Mouse (Mus musculus) ES-E14 (cell line): Measurements from ENCODE around the gene Hmgb3. TPM values are rescaled to one million over a fixed set of nuclear protein-coding genes. Genes with fewer than 3 reads are reported as not detected.

Experiments
- DNase-seq: peaks from one replicate; pipeline ENCODE4 v3.0.0-alpha.2; 2013; ENCODE audit warnings: low read depth, low spot score
- H3K27ac ChIP-seq: 2 replicates; pipeline ENCODE4 v1.5.1; 2012; ENCODE audit warnings: low read depth, mild to moderate bottlenecking, low read length, moderate library complexity, mixed read lengths; ENCODE audit not compliant: poor library complexity, insufficient read depth, severe bottlenecking
- H3K36me3 ChIP-seq: 2 replicates; pipeline ENCODE4 v1.6.1; 2012; ENCODE audit warnings: mild to moderate bottlenecking, low read length, moderate library complexity, mixed read lengths; ENCODE audit not compliant: control insufficient read depth, poor library complexity, insufficient read depth, severe bottlenecking
- H3K4me1 ChIP-seq, 2 experiments: fragments of 150-350 bp in 1 of 2; sonication (generic) in 1 of 2; 2 replicates each; pipeline ENCODE4 v1.6.1; 2012; ENCODE audit warnings: low read length in 2 of 2, mild to moderate bottlenecking in 1 of 2, mixed read lengths in 1 of 2; ENCODE audit not compliant: control insufficient read depth in 2 of 2, insufficient read depth in 2 of 2, poor library complexity in 1 of 2
- H3K4me3 ChIP-seq, 2 experiments: fragments of 150-350 bp in 1 of 2; sonication (generic) in 1 of 2; 2 replicates each; pipeline ENCODE4 v1.5.1; 2012; ENCODE audit warnings: low read length in 2 of 2, low read depth in 1 of 2, mild to moderate bottlenecking in 1 of 2, mixed read lengths in 1 of 2; ENCODE audit not compliant: insufficient read depth in 1 of 2, poor library complexity in 1 of 2, severe bottlenecking in 1 of 2
- H3K9ac ChIP-seq: 2 replicates; pipeline ENCODE4 v1.6.1; 2012; ENCODE audit warnings: low read depth, mild to moderate bottlenecking, low read length, mixed read lengths; ENCODE audit not compliant: poor library complexity, insufficient read depth, severe bottlenecking
- H3K9me3 ChIP-seq: fragments of 150-350 bp; sonication (generic); 2 replicates; pipeline ENCODE4 v1.6.1; 2012; ENCODE audit warnings: low read depth, mild to moderate bottlenecking, low read length; ENCODE audit not compliant: control insufficient read depth, insufficient read depth
- CHD2 ChIP-seq: IDR thresholded peaks from 2 replicates; pipeline ENCODE4 v1.6.1; 2014; ENCODE audit warnings: mild to moderate bottlenecking, low read depth, low read length, inconsistent platforms
- HCFC1 ChIP-seq: IDR thresholded peaks from 2 replicates; pipeline ENCODE4 v1.6.1; 2012; ENCODE audit warnings: low read length, inconsistent platforms, borderline replicate concordance; ENCODE audit not compliant: insufficient read depth
- MAFK ChIP-seq: IDR thresholded peaks from 2 replicates; pipeline ENCODE4 v1.6.1; 2014; ENCODE audit warnings: mild to moderate bottlenecking, low read depth, low read length, inconsistent platforms; ENCODE audit not compliant: insufficient read depth
- ZC3H11A ChIP-seq: IDR thresholded peaks from 2 replicates; pipeline ENCODE4 v1.6.1; 2012; ENCODE audit warnings: low read depth, mild to moderate bottlenecking, inconsistent platforms, low read length, borderline replicate concordance
- ZNF384 ChIP-seq: IDR thresholded peaks from 2 replicates; pipeline ENCODE4 v1.6.1; 2012; ENCODE audit warnings: low read depth, low read length, inconsistent platforms
- in situ Hi-C, 2 experiments: fragments of 600-800 bp; cut with MboI; formaldehyde crosslinking; loops; one replicate each; pipeline ENCODE4 v1.15.1; 2025; ENCODE audit warnings: low sequenced_read_pairs in 2 of 2, inconsistent platforms in 1 of 2; ENCODE audit not compliant: unreplicated experiment in 2 of 2
- total RNA-seq: library from RNA; depleted of rRNA; stranded (reverse); fragments of 300-350 nt; gene quantifications from 2 replicates; pipeline ENCODE4 v1.2.3, GENCODE M21; 2012

The Hmgb3 gene
- total RNA-seq, 1 experiment = 24.1 TPM

- TF ChIP-seq ZC3H11A (no peak), HCFC1 (no peak), MAFK (no peak), ZNF384 (no peak), CHD2 (no peak)
- Histone ChIP-seq H3K27ac (no peak overlapping the region), H3K4me3 (no peak overlapping the region), H3K36me3 (no peaks in the 10 kb centered on the region), H3K9me3 (no peaks in the 10 kb centered on the region), H3K4me1 (no peaks in the 10 kb centered on the region), H3K9ac (no peak overlapping the region)
- in situ Hi-C loops = no loop called here
- no peak for DNase-seq
These were observed 10.6 kb upstream of the Hmgb3 start for GRCm38 (mm10) chrX:71545163-71545562.

DNA sequence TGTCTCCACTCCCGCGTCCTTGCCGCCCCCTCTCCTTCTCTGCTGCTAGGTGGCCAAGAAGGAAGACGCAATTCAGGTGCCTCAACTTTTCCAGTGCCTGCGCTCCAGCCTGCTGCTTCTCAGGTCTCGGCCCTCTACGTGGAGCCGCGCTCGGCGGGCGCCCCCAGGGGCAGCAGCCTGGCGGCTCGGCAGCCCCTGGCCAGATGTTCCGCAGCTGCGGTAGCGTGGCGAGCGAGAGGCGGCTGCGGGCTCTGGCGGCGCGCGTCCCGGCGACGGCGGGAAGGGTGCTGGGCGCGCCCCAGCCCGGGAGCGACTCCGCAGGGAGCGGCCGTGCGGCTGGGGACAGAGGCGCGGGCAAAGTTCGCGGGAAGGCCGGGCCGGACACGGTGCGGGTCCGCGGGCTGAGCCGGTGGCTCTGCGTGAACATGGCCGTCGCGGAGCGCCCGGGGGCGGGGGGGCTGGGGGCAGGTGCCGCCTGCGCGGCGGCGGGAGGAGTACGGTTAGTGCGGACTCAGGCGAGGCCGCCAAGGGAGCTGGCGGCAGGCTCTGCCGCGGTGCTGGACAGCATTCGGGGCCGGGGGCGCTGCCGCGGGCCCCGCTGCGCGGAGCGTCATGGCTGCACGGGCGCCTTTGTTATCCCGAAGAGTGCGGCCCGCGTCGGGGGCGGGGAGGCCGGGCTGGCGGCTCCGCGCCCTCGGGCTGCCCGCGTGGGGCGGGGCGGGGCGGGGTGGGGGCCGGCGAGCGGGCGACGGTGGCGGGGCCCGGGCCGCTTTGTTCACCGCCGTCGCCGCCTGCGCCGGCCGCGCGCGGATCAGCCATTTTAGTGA, 610 bp downstream of the Hmgb3 start:
- TF ChIP-seq MAFK = no peak
- Histone ChIP-seq H3K9me3 (no peaks in the 10 kb centered on the region), H3K4me1 (peaks cover 0 to 3% of the 10 kb centered on the region in 2 experiments; a peak in 1 of 4 replicates), H3K36me3 (no peaks in the 10 kb centered on the region), H3K27ac (peak overlapping the region; percentile 24; the same call in 1 of the 2 replicates), H3K9ac (peak overlapping the region; percentile 87), H3K4me3 (peak overlapping the region; percentile 74 to 89)
- no peak for DNase-seq
- in situ Hi-C loops = no loop called here

GRCm38 (mm10) chrX:71556965-71557491, 1.3 kb downstream of the Hmgb3 start:
- TF ChIP-seq MAFK = no peak
- no peak for TF ChIP-seq ZNF384
- TF ChIP-seq HCFC1 = no peak
- no peak for TF ChIP-seq CHD2
- no peak for TF ChIP-seq ZC3H11A
- in situ Hi-C loops = no loop called here
- DNase-seq = no peak
- Histone ChIP-seq H3K36me3 (no peaks in the 10 kb centered on the region), H3K27ac (no peak overlapping the region), H3K4me3 (peak overlapping the region; percentile 64 to 89), H3K9ac (peak overlapping the region; percentile 43; the same call in 1 of the 2 replicates), H3K4me1 (peaks cover 0 to 3% of the 10 kb centered on the region in 2 experiments; a peak in 1 of 4 replicates), H3K9me3 (no peaks in the 10 kb centered on the region)

GRCm38 (mm10) chrX:71559336-71559735, 3.6 kb downstream of the Hmgb3 start:
- no peak for TF ChIP-seq HCFC1
- no peak for TF ChIP-seq ZC3H11A
- TF ChIP-seq MAFK = no peak
- TF ChIP-seq CHD2 = no peak
- TF ChIP-seq ZNF384 = no peak
- no peak overlapping the region for H3K4me3 ChIP-seq

GRCm38 (mm10) chrX:71560796-71561195, 5.1 kb downstream of the Hmgb3 start:
- no peak for DNase-seq
- Histone ChIP-seq H3K27ac (no peak overlapping the region), H3K9me3 (no peaks in the 10 kb centered on the region), H3K4me3 (no peak overlapping the region), H3K9ac (no peak overlapping the region), H3K4me1 (peaks cover 0 to 3% of the 10 kb centered on the region in 2 experiments; a peak in 1 of 4 replicates), H3K36me3 (no peaks in the 10 kb centered on the region)
- TF ChIP-seq CHD2 = no peak
- TF ChIP-seq HCFC1 = no peak
- no peak for TF ChIP-seq ZC3H11A
- no peak for TF ChIP-seq MAFK
- no peak for TF ChIP-seq ZNF384
- in situ Hi-C loops = no loop called here

More at GRCm38 (mm10) chrX:71559336-71559735, 3.6 kb downstream of the Hmgb3 start:
- Histone ChIP-seq H3K36me3 (no peaks in the 10 kb centered on the region), H3K4me1 (peaks cover 0 to 3% of the 10 kb centered on the region in 2 experiments; a peak in 1 of 4 replicates), H3K27ac (no peak overlapping the region), H3K9ac (no peak overlapping the region), H3K9me3 (no peaks in the 10 kb centered on the region)
- DNase-seq = peak; percentile 27
- in situ Hi-C loops = no loop called here
